Mouse (Mus musculus): Measurements from ENCODE around the gene Nfkb2. TPM values are rescaled to one million over a fixed set of nuclear protein-coding genes. Genes with fewer than 3 reads are reported as not detected.

Nfkb2 gene
- polyA plus RNA-seq, 1 experiment, result 4.2 TPM

GRCm38 (mm10) chr19:46310312-46310865 is 6.3 kb downstream of the Nfkb2 start:
- peak in 1 of 2 experiments; percentile 12 for DNase-seq
- Histone ChIP-seq H3K4me1 (ENCODE audit: control insufficient read depth, insufficient read depth, low read length) (peaks cover 4% of the 10 kb centered on the region; the same call in 1 of the 2 replicates), H3K27ac (ENCODE audit: insufficient read depth, low read length) (no peak overlapping the region), H3K4me3 (replicated peaks; ENCODE audit: insufficient read depth, low read depth, low read length) (no peak overlapping the region), H3K27me3 (ENCODE audit: control insufficient read depth, insufficient read depth, low read length) (no peaks in the 10 kb centered on the region)
- WGBS, result 88% methylated on average over 12 of the region's 12 CpGs
- TF ChIP-seq CTCF (IDR thresholded peaks at IDR 0.05; ENCODE audit: borderline replicate concordance, insufficient read depth, low read depth, low read length) (no peak), POLR2A (IDR thresholded peaks at IDR 0.05; ENCODE audit: borderline replicate concordance, insufficient read depth, low read length) (no peak)

GRCm38 (mm10) chr19:46311341-46311740 is 7.2 kb downstream of the Nfkb2 start:
- no peak overlapping the region for H3K4me3 ChIP-seq (replicated peaks; ENCODE audit: insufficient read depth, low read depth, low read length)
- 87% methylated on average over 9 of the region's 9 CpGs for WGBS
- H3K4me1 ChIP-seq (ENCODE audit: control insufficient read depth, insufficient read depth, low read length), result peaks cover 4% of the 10 kb centered on the region; the same call in 1 of the 2 replicates
- no peak for TF ChIP-seq CTCF (IDR thresholded peaks at IDR 0.05; ENCODE audit: borderline replicate concordance, insufficient read depth, low read depth, low read length)
- no peak for TF ChIP-seq POLR2A (IDR thresholded peaks at IDR 0.05; ENCODE audit: borderline replicate concordance, insufficient read depth, low read length)
- no peak overlapping the region for H3K27ac ChIP-seq (ENCODE audit: insufficient read depth, low read length)
- no peak for DNase-seq
- H3K27me3 ChIP-seq (ENCODE audit: control insufficient read depth, insufficient read depth, low read length), result no peaks in the 10 kb centered on the region

GRCm38 (mm10) chr19:46312566-46312965 is 8.4 kb downstream of the Nfkb2 start:
- Histone ChIP-seq H3K27me3 (ENCODE audit: control insufficient read depth, insufficient read depth, low read length) (no peaks in the 10 kb centered on the region), H3K4me1 (ENCODE audit: control insufficient read depth, insufficient read depth, low read length) (peaks cover 10% of the 10 kb centered on the region)
- DNase-seq, result no peak

GRCm38 (mm10) chr19:46313116-46313515 is 9.0 kb downstream of the Nfkb2 start:
- peaks cover 10% of the 10 kb centered on the region for H3K4me1 ChIP-seq (ENCODE audit: control insufficient read depth, insufficient read depth, low read length)
- no peaks in the 10 kb centered on the region for H3K27me3 ChIP-seq (ENCODE audit: control insufficient read depth, insufficient read depth, low read length)
- DNase-seq, result no peak
- H3K27ac ChIP-seq (ENCODE audit: insufficient read depth, low read length), result no peak overlapping the region
- H3K4me3 ChIP-seq (replicated peaks; ENCODE audit: insufficient read depth, low read depth, low read length), result no peak overlapping the region
- no peak for TF ChIP-seq POLR2A (IDR thresholded peaks at IDR 0.05; ENCODE audit: borderline replicate concordance, insufficient read depth, low read length)
- TF ChIP-seq CTCF (IDR thresholded peaks at IDR 0.05; ENCODE audit: borderline replicate concordance, insufficient read depth, low read depth, low read length), result no peak
- WGBS, result 84% methylated on average over 9 of the region's 9 CpGs

More at GRCm38 (mm10) chr19:46312566-46312965, 8.4 kb downstream of the Nfkb2 start:
- Histone ChIP-seq H3K4me3 (replicated peaks; ENCODE audit: insufficient read depth, low read depth, low read length) (no peak overlapping the region), H3K27ac (ENCODE audit: insufficient read depth, low read length) (no peak overlapping the region)
- WGBS, result 87% methylated on average over 21 of the region's 21 CpGs
- TF ChIP-seq POLR2A (IDR thresholded peaks at IDR 0.05; ENCODE audit: borderline replicate concordance, insufficient read depth, low read length), result no peak
- TF ChIP-seq CTCF (IDR thresholded peaks at IDR 0.05; ENCODE audit: borderline replicate concordance, insufficient read depth, low read depth, low read length), result no peak

GRCm38 (mm10) chr19:46313591-46313990 is 9.5 kb downstream of the Nfkb2 start:
- WGBS, result 79% methylated on average over 6 of the region's 6 CpGs
- no peak for TF ChIP-seq CTCF (IDR thresholded peaks at IDR 0.05; ENCODE audit: borderline replicate concordance, insufficient read depth, low read depth, low read length)
- TF ChIP-seq POLR2A (IDR thresholded peaks at IDR 0.05; ENCODE audit: borderline replicate concordance, insufficient read depth, low read length), result no peak
- H3K27ac ChIP-seq (ENCODE audit: insufficient read depth, low read length), result no peak overlapping the region
- no peak for DNase-seq
- peaks cover 14% of the 10 kb centered on the region for H3K4me1 ChIP-seq (ENCODE audit: control insufficient read depth, insufficient read depth, low read length)
- H3K4me3 ChIP-seq (replicated peaks; ENCODE audit: insufficient read depth, low read depth, low read length), result no peak overlapping the region
- no peaks in the 10 kb centered on the region for H3K27me3 ChIP-seq (ENCODE audit: control insufficient read depth, insufficient read depth, low read length)

DNA sequence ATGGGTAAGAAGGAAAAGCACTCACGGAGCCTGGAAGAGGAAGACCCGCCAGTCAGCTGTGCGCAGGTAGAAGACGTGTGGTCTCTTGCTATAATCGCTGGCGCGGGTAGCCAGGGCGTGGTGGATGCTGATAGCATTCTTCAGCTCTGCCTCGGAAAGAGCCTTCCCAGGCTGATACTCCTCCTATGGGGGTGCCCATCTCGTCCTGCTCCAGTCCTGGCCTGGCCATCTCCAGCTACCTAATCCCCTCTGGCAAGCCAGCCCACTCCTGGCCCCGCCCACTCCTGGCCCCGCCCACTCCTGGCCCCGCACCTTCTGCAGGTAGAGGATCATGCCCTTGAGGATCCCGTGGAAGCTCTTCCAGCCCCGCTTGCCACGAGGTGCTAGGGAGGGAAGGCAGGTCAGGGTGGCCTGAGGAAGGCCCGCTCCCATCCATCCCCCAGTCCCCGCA is 10.1 kb downstream of the Nfkb2 start:
- Histone ChIP-seq H3K4me1 (ENCODE audit: control insufficient read depth, insufficient read depth, low read length) (peaks cover 20% of the 10 kb centered on the region), H3K27me3 (ENCODE audit: control insufficient read depth, insufficient read depth, low read length) (no peaks in the 10 kb centered on the region), H3K4me3 (replicated peaks; ENCODE audit: insufficient read depth, low read depth, low read length) (no peak overlapping the region), H3K27ac (ENCODE audit: insufficient read depth, low read length) (no peak overlapping the region)
- peak in 1 of 2 experiments; percentile 22 for DNase-seq
- TF ChIP-seq CTCF (IDR thresholded peaks at IDR 0.05; ENCODE audit: borderline replicate concordance, insufficient read depth, low read depth, low read length), result no peak
- no peak for TF ChIP-seq POLR2A (IDR thresholded peaks at IDR 0.05; ENCODE audit: borderline replicate concordance, insufficient read depth, low read length)
- WGBS, result 46% methylated on average over 18 of the region's 18 CpGs

DNA sequence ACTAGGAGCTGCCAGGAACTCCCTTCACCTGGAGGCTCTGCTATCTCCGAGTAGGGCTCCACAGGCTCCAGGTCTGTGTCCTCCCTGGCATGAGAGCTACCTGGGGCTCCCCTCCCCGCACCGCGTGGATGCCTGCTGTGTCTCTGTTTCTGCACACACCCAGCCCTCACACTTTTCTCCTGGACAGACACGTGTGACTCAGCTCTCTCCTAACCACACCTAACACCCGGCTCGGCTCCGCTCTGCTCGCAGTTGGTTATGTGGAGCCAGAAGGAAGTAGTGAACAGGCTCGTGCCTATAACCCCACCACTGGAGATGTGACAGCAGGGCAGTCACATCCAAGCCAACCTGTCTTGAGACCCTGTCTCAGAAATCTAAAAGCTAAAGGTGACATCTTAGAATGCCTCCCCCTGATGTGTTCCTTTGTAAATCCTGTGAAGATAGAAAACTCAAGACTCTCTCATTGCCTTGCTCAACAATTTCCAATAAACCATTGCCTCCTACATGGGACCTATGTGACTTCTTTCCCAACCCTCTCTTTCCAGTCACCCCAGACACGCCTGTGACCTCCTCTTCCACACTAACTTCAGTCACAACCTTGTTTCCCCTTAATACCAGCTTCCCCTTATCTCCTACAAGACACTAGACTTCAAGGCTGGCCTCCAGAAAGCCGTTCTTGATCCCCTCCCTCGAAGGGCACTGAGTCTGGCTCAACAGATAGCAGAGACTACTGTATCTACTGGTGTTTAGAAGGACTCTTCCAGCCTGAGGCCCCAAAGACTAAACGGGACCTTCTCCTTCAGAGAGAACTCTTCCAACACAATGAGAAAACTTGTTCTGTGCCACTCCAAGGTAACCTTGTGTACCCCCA is 11.0 kb downstream of the Nfkb2 start:
- TF ChIP-seq CTCF (IDR thresholded peaks at IDR 0.05; ENCODE audit: borderline replicate concordance, insufficient read depth, low read depth, low read length), result no peak
- TF ChIP-seq POLR2A (IDR thresholded peaks at IDR 0.05; ENCODE audit: borderline replicate concordance, insufficient read depth, low read length), result no peak
- peaks cover 23% of the 10 kb centered on the region for H3K4me1 ChIP-seq (ENCODE audit: control insufficient read depth, insufficient read depth, low read length)
- WGBS, result 61% methylated on average over 14 of the region's 14 CpGs
- no peak overlapping the region for H3K4me3 ChIP-seq (replicated peaks; ENCODE audit: insufficient read depth, low read depth, low read length)
- H3K27ac ChIP-seq (ENCODE audit: insufficient read depth, low read length), result no peak overlapping the region
- no peaks in the 10 kb centered on the region for H3K27me3 ChIP-seq (ENCODE audit: control insufficient read depth, insufficient read depth, low read length)
- no peak for DNase-seq
